Mouse (Mus musculus): ENCODE results near the gene Cacna2d2.

DNA sequence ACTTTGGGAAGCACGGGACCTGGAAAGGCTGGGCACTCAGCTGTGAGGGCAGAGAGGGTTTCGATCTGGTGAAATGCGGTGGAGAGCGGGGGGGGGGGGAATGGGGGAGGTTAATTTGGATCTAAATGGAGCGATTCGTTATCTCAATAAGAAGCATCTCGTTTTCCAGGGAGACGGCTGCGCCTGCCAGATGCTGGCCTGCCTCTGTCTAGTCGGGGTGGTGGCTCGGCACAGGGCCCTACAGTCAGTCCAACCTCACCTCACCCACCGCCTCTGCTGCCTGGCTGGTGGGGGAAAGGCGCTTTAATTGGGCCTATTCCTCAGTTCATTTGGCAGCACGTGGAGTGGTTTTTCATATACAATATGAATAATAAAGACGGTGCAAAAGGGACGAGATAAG lies 81.9 kb downstream of the Cacna2d2 start:
- no peak for TF ChIP-seq POLR2A (IDR thresholded peaks at IDR 0.05; ENCODE audit: extremely low read depth, insufficient read depth, low read length)
- TF ChIP-seq CTCF (IDR thresholded peaks at IDR 0.05; ENCODE audit: low read depth, low read length): no peak
